Mouse (Mus musculus): ENCODE measurements at regions not wholly inside any gene's neighbourhood (a gene's known extent, or its start where the extent isn't known, plus 50 kb on each side); places are given as distances from the start of the nearest gene placed in this dataset.

- no peak for DNase-seq
- intact Hi-C loops (cut with DNase I) = no loop called here
Measured at GRCm38 (mm10) chr11:71976724-71977481, 60.4 kb downstream of the Aipl1 start.

DNA sequence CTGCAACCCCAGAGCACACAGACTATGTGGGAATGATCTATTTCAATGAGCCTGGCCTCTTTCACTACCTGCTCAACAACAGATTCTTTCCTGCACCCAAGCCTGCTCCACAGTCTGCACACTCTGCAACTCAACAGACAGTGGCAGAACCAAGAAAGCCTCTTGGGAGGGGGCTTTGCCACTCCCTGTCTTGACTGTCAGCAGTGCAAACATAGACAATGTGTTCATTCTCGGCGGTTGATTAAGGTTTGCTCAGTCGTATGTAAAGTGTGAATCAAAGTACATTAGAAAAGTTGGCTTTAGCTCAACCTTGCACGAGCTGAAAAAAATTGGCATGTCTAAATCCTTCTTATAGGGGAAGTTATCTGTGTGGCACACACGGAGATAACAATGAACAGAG lies 66.0 kb downstream of the Aipl1 start:
- DNase-seq = no peak
- intact Hi-C loops (cut with DNase I) = no loop called here

DNA sequence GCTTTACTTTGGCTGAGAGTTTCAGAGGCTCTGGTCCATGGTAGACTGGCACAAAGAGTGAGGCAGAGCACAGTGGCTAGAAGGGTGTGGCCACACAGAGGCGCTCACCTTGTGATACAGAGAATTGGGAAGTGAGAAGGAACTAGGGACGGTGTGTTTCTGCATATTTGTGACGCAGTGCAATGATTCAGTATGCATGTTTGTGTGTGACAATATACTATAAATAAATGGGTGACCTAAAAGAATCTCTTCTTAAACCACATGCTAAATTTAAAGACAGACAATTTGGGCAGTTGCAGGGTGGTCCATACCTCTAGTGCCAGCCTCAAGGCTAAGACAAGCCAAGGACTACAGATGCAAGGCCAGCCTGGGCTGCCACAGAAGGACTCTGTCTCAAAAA lies 75.0 kb downstream of the Aipl1 start:
- intact Hi-C loops (cut with DNase I) = no loop called here
- DNase-seq = no peak

DNA sequence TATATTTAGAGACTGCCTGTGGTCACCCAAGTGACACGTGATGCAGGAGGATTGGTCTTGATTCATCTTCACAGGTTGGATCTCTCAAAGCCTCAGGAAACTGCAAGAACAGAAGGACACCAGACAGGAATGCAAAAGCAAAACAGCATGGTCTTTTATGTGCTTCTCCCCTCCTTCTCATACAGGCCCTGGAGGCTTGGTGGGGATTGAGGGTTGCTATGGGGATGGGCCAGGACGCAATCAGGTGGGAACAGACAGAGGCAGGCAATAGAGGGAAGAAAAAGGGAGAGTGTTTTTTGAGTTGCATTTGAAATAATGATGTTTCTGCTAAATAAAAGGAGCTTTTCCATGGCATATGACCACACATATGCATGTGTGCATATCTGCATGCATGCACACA lies 84.8 kb downstream of the Aipl1 start:
- intact Hi-C loops (cut with DNase I) = no loop called here
- DNase-seq = no peak

DNA sequence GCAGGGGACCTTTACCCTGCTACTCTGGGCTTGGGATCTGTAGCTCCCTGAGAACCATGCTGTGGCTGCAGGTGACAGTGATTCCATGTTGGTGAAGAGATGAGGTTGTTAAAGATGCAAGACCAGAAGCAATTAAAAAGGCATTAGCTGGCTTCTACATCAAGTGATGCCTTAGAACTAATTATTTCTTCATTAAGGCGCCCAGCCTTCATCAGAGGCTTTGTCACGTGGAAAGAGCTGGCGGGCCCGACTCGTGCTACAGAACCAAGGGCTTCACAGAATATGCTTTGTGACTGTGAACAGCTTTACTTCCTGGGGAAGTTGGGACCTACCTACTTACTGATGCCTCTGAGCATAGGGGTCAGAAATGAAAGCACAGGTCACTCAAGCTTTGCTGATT lies 90.1 kb downstream of the Aipl1 start:
- intact Hi-C loops (cut with DNase I) = no loop called here
- DNase-seq = no peak

- no peak for DNase-seq
- intact Hi-C loops (cut with DNase I) = no loop called here
Measured at GRCm38 (mm10) chr11:71945098-71945413, 92.3 kb downstream of the Aipl1 start.

- intact Hi-C loops (cut with DNase I) = no loop called here
- no peak for DNase-seq
Measured at GRCm38 (mm10) chr11:71944398-71945097, 92.8 kb downstream of the Aipl1 start.

DNA sequence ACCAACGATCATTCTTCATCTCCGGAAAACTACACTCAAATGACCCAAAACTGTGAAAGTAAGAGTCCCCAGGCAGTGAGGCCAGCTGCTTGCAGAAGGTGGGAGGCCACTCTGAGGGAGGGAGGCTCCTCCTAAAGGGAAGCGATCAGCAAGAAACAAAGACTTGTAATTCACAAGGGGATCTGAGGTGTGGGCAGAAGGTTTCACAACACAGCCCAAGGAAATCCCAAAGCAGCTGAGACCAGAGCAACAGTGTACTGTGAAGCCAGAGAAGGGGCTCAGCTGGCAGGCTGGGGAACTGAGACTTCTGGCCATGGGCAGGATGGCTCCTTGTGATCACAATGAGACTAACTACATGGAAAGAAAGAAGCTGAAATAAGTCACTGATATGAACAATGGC lies 93.8 kb downstream of the Aipl1 start:
- DNase-seq = no peak
- intact Hi-C loops (cut with DNase I) = no loop called here

DNA sequence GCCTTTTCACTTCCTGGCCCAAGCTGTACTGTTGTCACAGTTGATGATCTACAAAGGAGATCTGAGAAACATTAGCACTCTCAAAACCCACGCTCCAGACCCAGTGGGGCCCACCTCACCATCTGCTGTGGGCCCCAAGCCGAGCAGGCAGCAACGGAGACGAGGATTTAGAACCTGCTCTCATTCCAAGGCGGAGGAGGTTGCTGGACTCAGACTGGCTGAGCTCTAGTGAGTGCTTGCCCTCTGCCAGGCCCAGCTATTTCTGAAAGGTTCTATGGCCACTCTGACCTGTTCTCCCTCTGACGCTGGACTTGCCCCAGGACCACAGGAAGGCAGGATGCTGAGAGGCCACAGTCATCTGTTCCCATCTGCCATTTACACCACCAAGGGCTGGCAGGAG lies 98.2 kb downstream of the Aipl1 start:
- intact Hi-C loops (cut with DNase I) = no loop called here
- DNase-seq = no peak

- DNase-seq = no peak
- intact Hi-C loops (cut with DNase I) = no loop called here
Measured at GRCm38 (mm10) chr11:71937108-71937507, 100.2 kb downstream of the Aipl1 start.

DNA sequence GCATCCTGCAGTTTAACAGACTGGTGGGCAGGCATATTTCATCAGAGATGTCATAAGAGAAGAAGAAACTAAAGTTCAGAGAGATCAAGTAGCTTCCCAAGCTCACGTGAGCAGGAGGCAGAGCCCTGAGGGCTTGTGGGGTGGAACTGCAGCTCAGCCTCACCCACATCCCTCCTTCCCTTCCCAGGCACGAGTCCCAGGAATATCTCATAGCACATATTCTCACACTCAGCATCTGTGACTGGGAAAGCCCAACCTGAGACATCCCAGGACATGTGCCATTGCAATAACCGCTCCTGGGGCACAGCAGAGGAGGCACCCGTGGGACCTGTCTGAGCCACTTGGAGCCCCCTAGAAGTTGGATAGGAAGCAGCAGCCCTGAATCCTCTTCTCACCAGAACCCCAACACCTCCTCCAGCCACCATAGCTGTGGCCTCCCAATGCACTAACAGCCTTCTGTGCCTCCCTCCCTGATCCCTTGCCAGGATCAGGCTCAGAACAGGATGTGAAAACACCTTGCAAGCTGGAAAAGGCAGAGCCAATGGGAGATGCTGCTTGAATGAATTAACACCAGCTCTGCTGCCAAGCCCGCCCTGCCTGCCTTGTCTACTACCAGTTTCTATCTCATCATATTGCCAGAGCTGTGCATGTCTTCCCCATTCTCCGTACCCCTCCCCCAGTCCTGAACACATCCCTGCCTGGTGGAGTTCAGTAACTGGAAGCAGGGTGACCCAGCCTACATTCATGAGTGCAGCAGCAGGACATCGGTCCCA lies 107.4 kb downstream of the Aipl1 start:
- no peak for DNase-seq
- intact Hi-C loops (cut with DNase I) = no loop called here

DNA sequence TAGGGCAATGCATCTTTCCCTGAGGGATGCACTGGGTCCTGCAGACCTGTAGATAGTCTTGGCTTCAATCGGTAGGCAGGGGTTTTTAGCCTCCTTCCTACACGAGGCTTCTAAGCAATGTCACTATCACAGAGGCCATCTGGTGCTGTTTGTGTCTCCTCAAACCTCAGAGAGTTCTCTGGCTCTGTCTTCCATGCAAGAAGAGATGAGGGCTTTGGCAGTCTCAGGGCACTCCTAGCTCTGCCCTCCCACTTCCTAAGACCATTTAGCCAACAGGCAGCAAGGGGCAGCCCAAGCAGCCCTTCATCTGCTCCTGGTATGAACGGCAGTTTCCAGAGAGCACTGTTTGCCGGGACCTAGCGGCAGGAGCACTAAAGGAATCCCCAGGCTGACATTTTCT lies 122.6 kb downstream of the Aipl1 start:
- no peak for DNase-seq
- intact Hi-C loops (cut with DNase I) = no loop called here

DNA sequence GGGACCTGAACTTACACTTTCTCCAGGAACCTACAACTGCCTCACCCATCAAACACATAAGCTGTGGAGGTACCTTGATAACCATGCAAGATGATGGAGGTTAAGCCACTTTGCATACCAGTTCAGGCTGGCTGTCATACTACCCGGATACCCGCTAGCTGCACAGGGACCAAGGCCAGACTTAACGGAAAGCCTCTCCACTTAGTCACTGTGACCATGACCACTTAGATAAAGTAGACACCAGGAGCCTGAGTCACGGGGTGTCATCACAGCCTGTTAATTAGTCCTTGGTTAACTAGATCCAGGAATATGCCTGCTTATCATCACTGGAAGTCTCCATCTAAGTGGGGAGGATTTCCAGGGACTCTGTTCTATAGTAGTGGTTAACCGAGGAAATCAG lies 124.7 kb downstream of the Aipl1 start:
- intact Hi-C loops (cut with DNase I) = no loop called here
- DNase-seq = no peak

GRCm38 (mm10) chr11:71911284-71911683 lies 126.0 kb downstream of the Aipl1 start:
- DNase-seq = no peak
- intact Hi-C loops (cut with DNase I) = no loop called here

DNA sequence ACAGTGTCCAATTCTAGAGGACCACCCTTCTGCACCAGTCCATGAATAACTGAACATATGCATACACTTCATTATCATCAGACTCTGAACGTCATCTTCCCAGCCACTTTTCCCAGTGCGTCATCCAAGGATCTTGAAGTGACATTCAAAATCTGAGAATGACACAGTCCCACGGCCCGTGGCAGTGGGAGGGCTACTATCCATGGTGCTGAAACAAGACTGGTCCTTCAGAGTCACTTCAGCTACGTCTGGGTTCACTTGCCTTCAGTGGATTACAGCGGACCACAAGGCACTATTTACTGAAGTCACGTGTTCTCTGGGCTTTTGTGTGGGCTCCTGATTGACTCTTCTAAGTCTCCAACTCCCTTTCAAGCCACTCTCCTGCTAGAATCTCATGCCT lies 128.7 kb downstream of the Aipl1 start:
- no peak for DNase-seq
- intact Hi-C loops (cut with DNase I) = no loop called here

DNA sequence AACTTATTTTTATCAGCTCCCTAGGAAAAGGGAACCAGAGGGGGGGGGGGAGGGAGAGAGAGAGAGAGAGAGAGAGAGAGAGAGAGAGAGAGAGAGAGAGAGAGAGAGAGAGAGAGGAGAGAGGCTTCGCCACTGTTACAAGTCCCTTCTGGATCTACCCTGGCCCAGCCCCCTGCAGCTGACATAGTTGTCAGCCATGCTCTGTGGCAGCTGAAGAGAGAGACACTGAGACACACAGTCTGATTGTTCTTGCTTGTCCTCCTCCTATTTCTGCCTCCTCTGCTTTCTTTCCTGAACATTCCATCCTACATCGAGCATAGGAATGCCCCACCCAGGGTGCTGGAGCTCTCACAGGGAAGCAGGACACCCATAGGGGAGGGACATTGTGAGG lies 134.3 kb downstream of the Aipl1 start:
- DNase-seq = no peak
- intact Hi-C loops (cut with DNase I) = no loop called here

- DNase-seq = no peak
- intact Hi-C loops (cut with DNase I) = no loop called here
Measured at GRCm38 (mm10) chr11:71902304-71903019, 134.8 kb downstream of the Aipl1 start.

GRCm38 (mm10) chr11:71900816-71901215 lies 136.5 kb downstream of the Aipl1 start:
- intact Hi-C loops (cut with DNase I) = no loop called here
- no peak for DNase-seq

DNA sequence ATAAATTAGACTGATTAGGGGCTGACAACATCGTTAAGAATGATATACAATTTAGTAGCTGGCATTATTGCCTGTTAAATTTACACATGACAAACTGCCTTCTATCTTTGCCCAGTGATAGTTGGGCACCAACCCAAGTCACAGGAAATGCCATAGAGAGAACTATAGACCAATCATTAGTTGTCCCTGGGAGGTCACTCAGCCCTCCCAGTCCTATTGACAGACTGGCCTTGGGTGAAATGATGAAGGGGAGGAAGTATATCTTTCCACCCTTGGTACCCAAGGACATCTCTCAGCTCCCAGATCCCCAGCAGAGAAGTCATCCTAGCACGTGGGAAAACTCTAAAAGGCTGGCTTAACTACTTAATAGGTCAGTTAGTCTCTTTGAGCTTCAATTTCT lies 139.8 kb downstream of the Aipl1 start:
- no peak for DNase-seq
- intact Hi-C loops (cut with DNase I) = no loop called here

DNA sequence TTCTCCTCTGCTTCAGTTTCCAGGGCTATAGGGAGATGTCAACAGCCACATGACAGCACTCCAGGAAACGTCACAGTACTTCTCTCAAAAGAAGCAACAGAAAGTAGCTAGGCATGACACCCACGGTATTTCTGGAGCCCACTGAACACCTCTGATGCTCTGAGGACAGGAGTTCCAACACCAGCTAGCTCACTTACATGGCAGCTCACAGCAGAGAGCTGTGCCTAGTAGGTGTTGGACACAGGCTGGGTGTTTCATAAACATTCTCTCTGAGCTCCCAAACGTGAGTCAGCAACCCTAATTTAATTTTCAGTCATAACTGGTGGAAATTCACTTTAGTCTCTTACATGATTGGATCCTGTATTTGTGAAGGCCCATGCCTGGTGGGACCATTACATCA lies 140.2 kb downstream of the Aipl1 start:
- DNase-seq = no peak
- intact Hi-C loops (cut with DNase I) = no loop called here

- intact Hi-C loops (cut with DNase I) = no loop called here
- no peak for DNase-seq
Measured at GRCm38 (mm10) chr11:71891181-71891580, 141.5 kb downstream of the Wscd1 start.
